Mouse (Mus musculus): ENCODE data around the gene Armc9.

Gene Armc9

DNA sequence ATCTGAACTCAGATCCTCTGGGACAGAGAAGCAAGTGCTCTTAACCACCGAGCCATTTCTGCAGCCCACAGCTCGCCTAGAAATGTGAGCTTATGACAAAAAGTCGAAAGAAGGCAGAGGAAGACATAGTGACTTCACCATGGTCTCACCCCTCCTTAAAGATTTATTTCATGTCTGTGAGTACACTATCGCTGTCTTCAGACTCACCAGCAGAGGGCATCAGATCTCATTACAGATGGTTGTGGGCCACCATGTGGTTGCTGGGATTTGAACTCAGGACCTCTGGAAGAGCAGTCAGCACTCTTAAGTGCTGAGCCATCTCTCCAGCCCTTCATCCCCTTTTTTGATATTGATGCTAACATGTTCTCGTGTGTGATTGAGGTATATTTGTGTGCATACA is 20.0 kb downstream of the Armc9 start:
- DNase-seq (ENCODE audit: low read depth, low spot score) = no peak

DNA sequence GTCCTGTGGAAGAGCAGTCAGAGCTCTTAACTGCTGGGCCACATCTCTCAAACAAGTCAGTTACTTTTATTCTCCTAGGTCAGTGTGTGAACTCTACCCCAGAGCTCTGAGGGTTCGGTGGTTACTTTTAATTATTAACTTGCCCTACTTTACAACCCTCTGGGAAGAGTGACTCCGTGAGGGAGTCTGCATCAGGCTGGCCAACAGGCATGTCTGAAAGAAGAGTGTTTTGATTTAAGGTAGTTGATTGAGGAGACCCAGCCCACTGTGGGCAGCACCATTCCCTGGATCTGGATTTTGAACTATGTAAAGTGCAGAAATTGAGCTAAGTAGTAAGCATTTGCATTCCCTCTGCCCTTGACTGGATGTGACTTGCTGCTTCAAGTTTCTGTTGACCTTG is 21.5 kb downstream of the Armc9 start:
- no peak for DNase-seq (ENCODE audit: low read depth, low spot score)

DNA sequence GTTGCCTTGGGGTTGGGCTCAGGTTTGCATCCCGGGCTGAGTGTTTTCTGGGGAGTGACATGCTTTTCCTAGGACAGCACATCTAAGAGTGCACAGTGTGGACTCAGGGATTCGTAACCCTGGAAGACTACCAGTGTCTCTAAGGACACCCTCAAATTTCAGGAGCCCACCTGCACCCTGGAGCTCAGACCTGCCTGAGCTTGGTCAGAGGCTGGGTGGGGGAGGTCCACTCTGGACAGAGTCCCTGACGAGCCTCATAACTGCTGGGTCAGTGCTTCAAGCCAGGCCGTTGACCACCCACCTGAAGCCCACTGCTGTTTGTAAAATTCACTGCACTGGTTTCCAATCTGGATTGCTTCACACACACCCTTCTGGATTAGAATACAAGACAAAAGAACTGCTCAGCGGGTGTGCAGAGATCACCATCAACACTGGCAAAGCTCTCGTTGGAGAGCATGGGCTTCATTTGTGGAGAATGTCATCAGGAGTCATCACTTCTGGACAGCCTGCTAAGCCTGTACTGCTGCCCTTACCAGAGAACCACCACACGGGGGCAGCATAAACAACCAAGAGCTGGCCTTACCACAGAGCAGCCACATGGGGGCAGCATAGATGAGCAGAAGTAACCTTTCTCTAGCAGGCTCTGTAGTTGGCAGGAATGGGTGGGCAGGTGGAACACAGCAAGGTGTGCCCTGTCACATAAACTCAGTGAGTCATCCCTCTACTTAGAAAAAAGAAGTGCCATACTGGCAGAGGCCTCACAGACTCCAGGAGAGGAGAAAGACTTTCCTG is 24.1 kb downstream of the Armc9 start:
- DNase-seq (ENCODE audit: low read depth, low spot score) = peak; percentile 91

DNA sequence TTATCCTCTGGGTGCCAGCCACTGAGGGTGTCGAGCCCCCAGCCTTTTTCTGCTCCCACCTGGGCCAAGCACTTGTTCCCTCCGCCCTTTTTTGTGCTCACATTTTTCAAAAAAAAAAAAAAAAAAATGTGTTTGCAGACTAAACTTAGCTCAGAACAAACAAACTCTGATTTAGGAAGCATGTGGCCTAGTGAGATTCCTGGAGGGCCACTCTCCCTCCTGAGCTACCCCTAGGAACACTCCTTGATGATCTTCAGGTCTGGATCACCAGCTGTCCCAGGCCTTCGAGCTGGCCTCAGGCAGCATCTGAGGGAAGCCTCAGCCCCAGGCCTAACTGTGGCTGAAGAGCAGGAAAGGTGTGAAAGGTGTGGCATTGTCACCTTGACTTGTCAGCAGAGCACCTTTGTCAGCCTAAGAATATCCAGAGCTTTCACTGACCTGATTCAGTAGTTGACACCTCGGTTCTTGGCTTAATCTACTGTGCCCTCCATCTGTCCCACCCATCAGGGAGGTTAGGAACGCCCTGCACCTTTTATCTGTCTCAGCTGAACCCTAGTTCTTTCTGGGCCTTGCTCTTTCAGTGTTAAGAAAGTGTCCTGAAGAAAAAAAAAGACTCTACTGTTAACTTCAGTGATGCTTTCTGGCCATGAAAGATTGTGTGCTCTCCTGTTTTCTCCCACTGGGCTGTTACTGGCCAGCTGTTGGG is 27.6 kb downstream of the Armc9 start:
- no peak for DNase-seq (ENCODE audit: low read depth, low spot score)

DNA sequence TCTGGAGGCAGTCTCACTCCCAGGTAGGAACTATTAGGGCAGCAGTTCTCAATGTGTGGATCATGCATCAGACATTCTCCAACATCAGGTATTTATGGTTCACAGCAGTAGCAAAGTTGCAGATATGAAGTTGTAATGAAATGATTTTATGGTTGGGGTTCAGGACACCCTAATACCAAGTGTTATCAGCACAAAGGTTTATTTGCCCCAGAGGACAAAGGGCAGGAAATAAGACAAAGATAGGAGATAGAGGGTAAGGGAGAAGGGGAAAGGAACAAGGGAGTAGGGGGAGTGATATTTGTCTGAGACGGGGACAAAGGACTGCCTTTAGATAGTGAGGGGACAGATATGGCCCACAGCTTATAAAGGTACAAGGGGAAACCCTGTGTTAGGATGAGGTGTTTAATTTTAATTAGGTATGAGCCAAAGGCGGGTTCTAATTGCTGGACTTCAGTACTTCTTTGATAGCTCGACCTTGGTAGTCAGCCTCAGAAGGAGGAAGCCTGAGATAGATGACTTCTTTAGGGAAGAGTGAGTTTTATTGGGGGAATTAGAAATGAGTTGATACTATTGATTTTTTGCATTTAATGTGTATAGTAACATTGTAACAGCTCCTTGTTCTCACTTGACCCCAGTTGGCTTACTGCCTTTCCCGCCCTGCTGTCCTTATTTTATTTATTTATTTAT is 29.1 kb downstream of the Armc9 start:
- DNase-seq (ENCODE audit: low read depth, low spot score) = no peak

DNA sequence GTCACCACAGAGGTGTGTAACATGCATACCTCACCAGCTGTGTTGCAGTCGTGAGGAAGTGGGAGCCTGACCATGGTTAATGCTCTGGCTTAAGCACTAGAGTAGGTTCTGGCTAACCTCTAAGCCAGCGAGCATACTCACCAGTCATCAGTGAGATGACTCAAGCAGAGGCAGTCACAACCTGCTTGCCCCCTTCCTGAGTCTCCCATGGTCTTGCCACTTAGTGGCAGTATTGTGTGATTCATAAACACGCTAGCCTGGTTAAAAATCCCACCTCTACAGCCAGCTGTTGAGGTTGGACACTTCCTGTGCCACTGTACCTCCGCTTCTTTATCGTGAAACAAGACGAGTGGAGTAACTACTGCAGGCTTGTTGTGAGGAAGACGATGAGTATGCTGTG is 32.2 kb downstream of the Armc9 start:
- no peak for DNase-seq (ENCODE audit: low read depth, low spot score)

DNA sequence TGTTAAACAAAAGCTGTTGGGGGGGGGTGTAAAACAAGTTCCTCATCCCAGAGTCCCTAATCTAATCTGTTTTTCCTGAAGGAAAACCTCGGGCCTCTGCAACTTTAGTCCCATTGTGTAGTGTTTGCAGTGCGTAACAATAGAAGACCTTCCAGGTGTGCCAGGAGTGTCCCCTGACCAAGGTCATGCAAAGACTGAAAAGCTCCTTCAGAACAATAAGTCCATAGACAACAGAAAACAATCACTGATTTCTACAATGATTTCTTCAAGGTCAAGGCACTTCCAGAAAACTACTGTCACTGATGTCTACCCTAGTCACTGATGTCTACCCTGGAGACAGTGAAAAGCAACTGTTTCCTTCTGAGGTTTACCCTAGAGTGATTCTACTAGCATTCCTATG is 33.3 kb downstream of the Armc9 start:
- peak; percentile 89 for DNase-seq (ENCODE audit: low read depth, low spot score)

DNA sequence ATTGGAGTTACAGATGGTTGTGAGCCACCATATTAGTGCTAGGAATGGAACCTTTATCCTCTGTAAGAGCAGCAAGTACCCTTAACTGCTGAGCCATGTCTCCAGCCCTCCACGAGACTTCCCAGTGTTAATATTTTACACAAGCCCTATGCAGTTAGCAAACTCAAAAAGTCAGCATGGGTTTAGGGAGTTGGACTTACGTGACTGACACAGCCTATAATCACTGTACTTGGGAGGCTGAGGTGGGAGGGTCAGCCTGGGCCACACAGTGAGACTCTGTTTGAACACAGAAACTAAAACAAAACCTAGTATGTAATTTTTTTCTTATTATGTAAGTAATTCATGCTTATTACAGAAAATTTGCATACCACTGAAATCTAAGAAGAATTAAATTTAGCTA is 33.7 kb downstream of the Armc9 start:
- no peak for DNase-seq (ENCODE audit: low read depth, low spot score)

DNA sequence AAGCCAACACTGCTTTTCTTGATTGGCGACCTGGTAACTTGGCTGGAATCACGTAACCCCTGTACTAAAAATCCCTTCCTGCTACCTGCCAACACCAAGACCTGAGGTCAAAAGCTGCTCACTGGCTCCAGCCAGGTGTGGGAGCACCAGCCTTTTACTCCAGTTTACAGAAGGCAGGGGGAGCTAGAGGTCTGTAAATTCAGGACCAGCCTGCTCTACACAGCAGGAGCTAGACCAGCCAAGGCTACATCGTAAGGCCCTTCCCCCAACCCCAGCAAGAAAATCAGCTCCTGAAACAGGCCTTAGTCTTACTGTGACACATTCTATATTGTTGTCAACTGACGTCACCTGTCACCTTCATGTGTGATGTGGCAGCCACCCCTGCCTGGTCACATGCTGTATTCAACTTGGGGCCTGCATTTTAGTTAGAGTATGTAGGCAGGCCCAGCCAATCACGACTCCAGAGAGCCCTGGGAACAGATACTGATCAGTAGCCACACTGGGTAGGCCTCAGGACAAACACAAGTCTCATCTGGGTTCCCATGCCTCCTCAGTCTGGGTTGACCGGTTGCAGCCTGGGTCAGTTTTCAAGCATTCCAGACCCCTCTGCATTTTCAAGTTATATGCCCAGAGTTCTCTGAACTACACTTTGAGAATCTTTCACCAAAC is 34.6 kb downstream of the Armc9 start:
- peak; percentile 91 for DNase-seq (ENCODE audit: low read depth, low spot score)

DNA sequence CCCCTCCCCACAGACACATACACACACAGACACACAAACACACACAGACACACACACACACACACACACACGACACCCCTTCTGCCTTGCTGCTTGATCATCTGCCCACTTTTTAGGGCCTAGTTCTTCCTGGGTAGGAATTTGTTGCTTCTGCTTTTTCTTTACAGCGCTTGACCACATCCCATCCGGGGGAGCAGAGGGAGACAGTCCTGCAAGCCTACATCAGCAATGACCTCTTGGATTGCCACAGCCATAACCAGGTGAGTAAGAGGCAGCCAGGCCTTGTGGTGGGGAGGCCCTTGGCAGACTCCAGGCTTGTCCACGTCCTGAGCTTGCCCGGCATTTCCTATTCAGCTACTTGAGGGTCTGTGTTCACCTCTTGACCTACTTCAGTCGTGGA is 36.3 kb downstream of the Armc9 start:
- DNase-seq (ENCODE audit: low read depth, low spot score) = no peak

DNA sequence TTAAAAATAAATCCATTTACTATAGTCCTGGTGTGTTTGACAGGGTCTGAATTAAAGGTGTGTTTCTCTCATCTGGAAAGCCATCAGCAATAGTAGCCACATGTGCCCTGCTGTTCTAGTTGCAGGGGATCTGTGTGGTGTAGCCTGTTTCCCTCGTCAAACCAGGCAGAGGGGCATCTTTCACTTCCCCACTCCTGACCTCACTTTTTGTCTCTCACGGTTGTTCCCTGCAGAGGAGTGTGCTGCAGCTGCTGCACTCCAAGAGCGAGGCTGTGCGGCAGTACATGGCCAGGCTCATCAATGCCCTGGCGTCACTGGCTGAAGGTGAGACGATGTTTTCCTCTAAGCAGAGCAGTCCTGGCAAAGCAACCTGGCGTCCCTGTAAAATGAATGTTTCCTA is 39.5 kb downstream of the Armc9 start:
- DNase-seq (ENCODE audit: low read depth, low spot score) = no peak

DNA sequence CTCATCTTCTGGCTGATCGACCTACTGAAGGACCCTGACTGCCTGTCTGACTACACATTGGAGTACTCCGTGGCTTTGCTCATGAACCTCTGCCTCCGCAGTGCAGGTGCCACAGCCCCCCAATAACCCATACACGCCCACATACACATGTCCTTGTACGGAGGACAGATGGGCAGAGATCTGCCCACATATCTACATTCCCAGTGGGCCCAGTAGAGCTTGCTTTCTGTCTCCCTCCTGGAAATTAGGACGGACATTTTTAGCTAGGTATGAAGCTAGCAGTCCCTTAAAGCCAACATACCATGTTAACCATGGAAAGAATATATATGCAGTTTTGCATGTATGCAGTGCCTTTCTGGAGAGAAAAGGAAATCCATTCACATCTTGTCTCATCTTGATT is 43.7 kb downstream of the Armc9 start:
- DNase-seq (ENCODE audit: low read depth, low spot score) = no peak

DNA sequence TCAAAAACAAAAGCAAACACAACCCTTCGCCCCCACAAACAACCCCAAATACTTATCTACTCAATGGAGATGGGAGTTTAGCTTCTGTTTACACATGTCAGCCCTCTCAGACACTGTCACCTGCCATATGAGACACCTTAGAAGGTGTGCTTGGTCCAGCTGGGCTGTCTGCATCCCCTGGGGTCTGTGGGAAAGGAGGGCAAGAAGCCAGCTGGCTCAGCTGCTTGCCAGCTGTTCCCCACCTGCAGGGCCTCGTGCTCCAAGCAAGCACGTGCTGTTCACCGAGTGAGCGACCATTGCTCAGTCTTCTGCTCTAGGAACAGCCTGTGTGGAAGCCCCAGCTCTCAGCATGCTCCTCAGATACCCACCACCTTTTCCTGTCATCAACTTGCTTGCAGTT is 44.4 kb downstream of the Armc9 start:
- DNase-seq (ENCODE audit: low read depth, low spot score) = no peak

DNA sequence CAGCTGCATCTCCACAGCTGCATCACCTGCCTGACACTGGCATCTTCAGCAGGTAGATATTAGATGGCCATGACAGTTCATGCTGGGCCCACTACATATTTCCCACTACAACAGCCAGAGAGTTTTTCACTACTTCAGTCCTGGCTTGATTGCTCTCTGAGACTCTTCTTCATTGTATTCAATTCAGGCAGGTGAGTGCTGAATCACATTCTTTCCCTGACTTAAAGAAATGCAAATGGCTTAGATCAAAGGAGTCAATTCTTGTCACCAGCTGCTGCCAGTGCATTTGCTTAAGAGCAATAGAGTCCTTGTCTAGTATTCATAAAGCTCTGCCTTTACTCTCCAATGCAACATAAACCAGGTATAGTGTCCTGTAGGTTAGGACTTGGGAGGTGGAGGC is 46.7 kb downstream of the Armc9 start:
- DNase-seq (ENCODE audit: low read depth, low spot score) = peak; percentile 66

DNA sequence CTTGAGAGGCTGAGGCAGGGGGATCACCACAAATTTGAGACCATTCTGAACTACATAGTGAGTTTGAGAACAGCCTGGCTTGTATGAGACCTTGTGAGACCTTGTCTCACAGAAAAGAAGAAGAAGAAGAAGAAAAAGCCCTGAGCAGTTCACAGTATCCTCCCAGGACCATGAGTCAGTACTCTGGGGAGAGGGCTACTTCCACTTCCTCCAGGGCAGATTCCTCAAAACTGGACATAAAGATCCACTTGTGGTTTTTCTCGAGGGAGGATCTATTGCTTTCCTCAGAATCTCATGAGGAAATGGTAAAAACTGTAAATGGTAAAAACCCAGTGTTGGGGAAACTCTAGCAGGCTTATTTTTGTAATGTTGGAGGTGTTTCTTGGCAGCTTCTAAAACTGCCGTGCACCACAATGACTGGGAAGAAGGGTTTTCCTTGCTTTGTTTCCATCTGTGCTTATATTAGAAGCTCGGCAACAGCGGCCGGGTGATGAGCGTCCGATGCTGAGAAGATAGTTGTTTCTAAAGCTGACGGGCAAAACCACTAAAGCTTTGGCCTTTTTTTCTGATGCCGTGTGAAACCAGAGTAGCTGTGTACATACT is 48.1 kb downstream of the Armc9 start:
- DNase-seq (ENCODE audit: low read depth, low spot score) = no peak

DNA sequence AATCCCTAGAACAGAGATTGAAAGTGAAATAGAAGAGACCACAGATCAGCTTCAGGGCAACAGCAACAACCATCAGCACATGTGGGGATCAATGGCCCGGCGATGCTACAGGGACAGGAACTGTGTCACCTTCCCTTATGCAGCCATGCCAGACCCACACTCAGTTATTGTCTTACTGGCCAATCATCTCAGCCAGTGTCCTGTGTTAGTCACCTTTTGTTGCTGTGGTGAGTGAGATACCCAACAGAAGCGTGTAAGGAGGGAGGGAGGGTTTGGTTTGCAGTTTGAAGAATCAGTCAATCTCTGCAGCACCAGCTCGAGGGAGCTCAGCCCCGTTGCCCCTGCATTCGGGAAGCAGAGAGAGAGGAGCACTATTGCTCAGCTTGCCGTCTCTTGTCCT is 56.1 kb downstream of the Armc9 start:
- no peak for DNase-seq (ENCODE audit: low read depth, low spot score)

DNA sequence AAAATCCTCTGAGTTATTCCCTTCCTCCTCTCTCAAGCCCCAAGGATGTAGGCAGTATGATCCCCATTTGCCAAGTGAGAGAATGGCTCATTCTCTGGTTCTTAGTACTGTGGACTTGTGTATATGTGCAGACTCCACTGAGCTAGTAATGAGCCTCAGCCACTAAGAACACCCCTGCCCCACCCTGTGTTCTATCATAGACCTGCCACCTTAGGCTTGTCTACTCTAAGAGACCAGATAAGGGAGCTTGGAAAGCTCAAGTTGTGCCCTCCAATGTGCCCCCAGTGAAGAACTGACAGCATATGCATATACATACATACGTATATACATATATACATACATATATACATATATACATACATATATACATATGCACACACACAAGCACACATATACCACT is 56.9 kb downstream of the Armc9 start:
- no peak for DNase-seq (ENCODE audit: low read depth, low spot score)

DNA sequence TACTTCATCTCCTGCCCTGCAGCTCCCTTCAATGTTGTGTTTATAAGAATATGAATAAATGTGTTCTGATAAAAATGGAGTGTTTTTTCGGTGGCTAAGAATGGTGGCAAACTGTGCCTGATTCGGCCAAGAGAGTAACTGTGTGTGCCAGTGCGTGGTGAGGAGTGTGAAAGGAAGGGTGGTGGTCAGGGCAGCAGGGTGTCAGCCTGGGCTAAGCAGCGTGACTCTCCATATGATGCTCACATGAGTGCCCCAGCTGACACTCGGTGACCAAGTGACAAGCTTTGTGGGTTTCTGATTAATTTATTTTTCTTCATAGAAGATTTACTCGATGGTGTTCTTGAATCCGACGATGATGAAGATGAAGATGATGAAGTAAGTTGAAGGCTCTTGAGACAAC is 58.2 kb downstream of the Armc9 start:
- no peak for DNase-seq (ENCODE audit: low read depth, low spot score)

DNA sequence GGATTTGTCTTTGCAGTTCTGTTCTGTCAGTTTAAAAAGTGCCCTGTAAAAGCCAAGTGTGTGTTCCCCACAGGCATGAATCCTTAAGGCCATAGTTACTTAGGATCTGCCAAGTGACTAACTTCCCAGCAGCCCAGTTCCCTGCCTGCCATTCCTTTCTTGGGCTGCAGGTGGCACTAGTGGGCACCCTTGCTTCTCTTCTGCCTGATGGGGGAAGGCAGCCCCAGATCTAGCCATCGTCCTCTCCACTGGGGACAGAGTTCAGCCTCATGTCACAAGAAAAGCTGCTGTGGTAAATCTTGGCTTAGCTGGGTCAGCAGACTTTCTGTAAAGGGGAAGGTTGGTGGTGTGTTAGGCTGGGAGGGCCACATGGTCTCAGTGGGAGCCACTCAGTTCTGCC is 59.6 kb downstream of the Armc9 start:
- peak; percentile 84 for DNase-seq (ENCODE audit: low read depth, low spot score)

DNA sequence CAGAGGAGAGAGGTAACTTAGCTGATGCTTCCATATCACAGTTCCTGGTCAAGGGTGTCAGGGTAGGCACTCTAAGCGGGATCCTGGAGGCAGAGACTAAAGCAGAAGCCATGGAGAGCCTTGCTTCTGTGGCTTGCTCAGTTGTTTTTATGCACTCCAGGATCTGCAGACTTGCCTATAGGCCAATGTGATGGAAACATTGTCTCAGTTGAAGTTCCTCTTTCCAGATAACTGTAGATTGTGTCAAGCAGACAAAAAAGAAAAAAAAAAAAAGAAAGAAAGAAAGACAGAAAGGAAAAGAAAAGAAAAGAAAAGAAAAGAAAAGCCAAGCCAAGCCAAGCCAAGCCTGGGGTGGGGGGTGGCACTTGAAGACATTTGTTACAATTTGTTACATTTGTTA is 60.7 kb downstream of the Armc9 start:
- DNase-seq (ENCODE audit: low read depth, low spot score) = no peak

DNA sequence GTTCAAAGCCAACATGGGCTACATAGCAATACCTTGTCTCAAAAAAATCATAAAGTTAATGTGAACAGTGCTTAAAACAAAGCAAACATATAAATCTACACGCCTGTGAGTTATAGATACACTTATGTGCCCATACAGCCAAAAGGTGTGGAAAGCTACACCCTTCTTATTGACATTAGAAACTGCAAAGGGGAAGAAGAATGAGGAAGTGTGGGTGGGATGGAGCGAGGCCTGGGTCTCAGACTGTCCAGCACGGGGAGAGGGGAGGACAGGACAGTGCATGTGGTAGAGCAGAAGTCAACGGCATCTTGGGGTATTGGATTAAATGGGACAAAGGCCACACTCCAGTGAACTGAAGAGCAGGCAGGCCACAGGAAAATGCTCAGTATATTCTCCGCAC is 61.8 kb downstream of the Armc9 start:
- no peak for DNase-seq (ENCODE audit: low read depth, low spot score)

DNA sequence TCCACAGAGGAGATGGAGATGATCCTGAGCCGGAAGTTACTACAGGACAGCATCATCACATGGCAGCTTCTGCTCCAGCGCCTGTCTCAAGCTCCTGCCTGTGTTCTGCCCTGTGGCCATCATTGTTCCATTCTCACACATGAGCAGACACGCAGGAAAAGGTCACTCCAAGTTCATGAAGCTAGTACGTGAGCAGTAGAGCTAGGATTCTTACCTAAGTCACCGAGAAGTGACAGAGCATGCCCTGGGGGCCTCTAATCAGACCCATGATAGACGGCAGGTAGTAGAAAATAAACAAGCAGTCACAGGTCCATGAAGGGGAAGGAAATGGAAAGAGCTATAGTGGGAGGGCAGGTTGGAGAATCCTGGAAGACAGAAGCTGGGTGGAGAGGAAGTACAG is 63.4 kb downstream of the Armc9 start:
- no peak for DNase-seq (ENCODE audit: low read depth, low spot score)

Measured in ES-CJ7 (cell line).